Mouse (Mus musculus) cortical plate, adult 2 months (tissue): ENCODE results near the gene Il24.

Source experiments
- CTCF ChIP-seq: fragments of 200-500 bp; IDR thresholded peaks from 2 replicates; pipeline ENCODE4 v1.5.1; 2011; ENCODE audit warnings: mild to moderate bottlenecking, control low read depth, low read length; ENCODE audit not compliant: insufficient read depth; ENCODE audit errors: extremely low read depth
- POLR2A ChIP-seq: fragments of 200-500 bp; IDR thresholded peaks from 2 replicates; pipeline ENCODE4 v1.6.1; 2011; ENCODE audit warnings: mild to moderate bottlenecking, low read length, control low read depth; ENCODE audit not compliant: insufficient read depth; ENCODE audit errors: extremely low read depth

DNA sequence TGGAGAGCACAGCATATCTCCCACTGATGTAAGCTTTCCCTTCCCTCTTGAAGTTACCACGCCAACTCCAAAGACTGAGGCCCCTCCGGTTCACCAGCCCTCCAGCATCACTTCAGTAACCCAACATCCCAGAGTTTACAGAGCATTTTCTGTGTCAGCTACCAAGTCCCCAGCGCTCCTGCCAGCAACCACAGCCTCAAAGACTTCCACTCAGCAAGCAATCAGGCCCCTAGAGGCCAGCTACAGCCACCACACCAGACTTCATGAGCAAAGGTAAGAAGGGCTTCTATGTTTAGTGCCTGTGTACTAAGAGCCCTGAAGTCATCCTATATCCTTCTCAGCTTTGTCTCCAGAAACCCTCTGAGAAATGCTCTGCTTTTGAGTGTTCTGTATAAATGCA is 11.3 kb downstream of the Il24 start:
- TF ChIP-seq CTCF (no peak), POLR2A (no peak)
